In genomic region chr3:145198050-145198449, GRCm38 (mm10) we compare ENCODE assay signal across 34 mouse cellular contexts.
DNase-seq lines count a peak whose midpoint lies in the region; ATAC-seq and TF ChIP-seq lines count a peak whose summit lies in the region.
"Had no signal": no experiment of that assay in that cellular context is flagged by ENCODE, and none has a peak within 500 bp of the region (broad histone marks: within the 10 kb centered on the region; RNA-seq: fewer than 3 reads in every experiment).

No protein-coding gene starts in this region.

- H3K27me3 ChIP-seq in C2C12 (ENCODE audit: control insufficient read depth, insufficient read depth, insufficient read length) (no peaks in the 10 kb centered on the region), myocyte (ENCODE audit: control insufficient read depth, insufficient read depth, insufficient read length) (no peaks in the 10 kb centered on the region)
- H3K27me3 ChIP-seq in liver, postnatal 0 days (ENCODE audit: insufficient read depth, low read length), result no peaks in the 10 kb centered on the region
- H3K27me3 ChIP-seq: embryonic facial prominence, embryonic 13.5 days; forebrain, embryonic 13.5 days; hindbrain, embryonic 15.5 days; kidney, embryonic 15.5 days; liver, embryonic 12.5 days; neural tube, embryonic 12.5 days had no signal

- H3K4me3 ChIP-seq in C2C12 (ENCODE audit: insufficient read depth, poor library complexity, severe bottlenecking) (no peak overlapping the region), myocyte (no peak overlapping the region)
- H3K4me3 ChIP-seq in liver, postnatal 0 days (ENCODE audit: low read depth, low read length), result no peak overlapping the region
- H3K4me3 ChIP-seq: embryonic facial prominence, embryonic 13.5 days; forebrain, embryonic 13.5 days; hindbrain, embryonic 10.5 days; hindbrain, embryonic 15.5 days; kidney, embryonic 15.5 days; layer of hippocampus, adult 2 months; liver, embryonic 12.5 days; neural tube, embryonic 12.5 days had no signal

- H3K79me3 ChIP-seq in C2C12 (ENCODE audit: low read depth), result no peaks in the 10 kb centered on the region

- peak; percentile 96 for DNase-seq in 3T3-L1 (ENCODE audit: low read depth, low spot score)
- DNase-seq in liver, postnatal 0 days, result no peak
- DNase-seq in urinary bladder, adult 18-20 months (ENCODE audit: low spot score in 2 of 2), result no peak
- DNase-seq: adrenal gland, postnatal 14 days; cerebellum, adult 11-12 months; cerebellum, postnatal 25 days; embryo, embryonic 11 days; gastrocnemius, postnatal 10 days; heart, postnatal 14 days; kidney, adult 11 months; kidney, postnatal 25 days; left cerebral cortex, postnatal 4 days; lung, adult 18-20 months; lung, postnatal 4 days; midbrain, embryonic 14.5 days; right cerebral cortex, adult 18-20 months; right cerebral cortex, postnatal 4 days; thymus, adult 18-20 months; thymus, postnatal 36 days had no signal

- no peak for TF ChIP-seq CTCF in C2C12 (IDR thresholded peaks at IDR 0.05; ENCODE audit: control insufficient read depth, insufficient read depth, insufficient read length)
- TF ChIP-seq CTCF in liver, postnatal 0 days (IDR thresholded peaks at IDR 0.05; ENCODE audit: low read depth), result no peak

- H3K4me2 ChIP-seq in myocyte (ENCODE audit: low read depth), result peak overlapping the region; percentile 50
- H3K4me2 ChIP-seq in liver, postnatal 0 days (ENCODE audit: low read depth, low read length), result no peak overlapping the region
- H3K4me2 ChIP-seq: embryonic facial prominence, embryonic 13.5 days; forebrain, embryonic 13.5 days; hindbrain, embryonic 15.5 days; kidney, embryonic 15.5 days; liver, embryonic 12.5 days; neural tube, embryonic 12.5 days had no signal

- H3K4me1 ChIP-seq in liver, postnatal 0 days (ENCODE audit: insufficient read depth), result no peaks in the 10 kb centered on the region
- H3K4me1 ChIP-seq: embryonic facial prominence, embryonic 13.5 days; forebrain, embryonic 13.5 days; hindbrain, embryonic 10.5 days; hindbrain, embryonic 15.5 days; kidney, embryonic 15.5 days; liver, embryonic 12.5 days; neural tube, embryonic 12.5 days had no signal

- WGBS in liver, postnatal 0 days (ENCODE audit: insufficient replicate concordance), result 69% methylated on average over 2 of the region's 2 CpGs

- H3ac ChIP-seq in C2C12 (ENCODE audit: control insufficient read depth, insufficient read length, low read depth) (no peak overlapping the region), myocyte (ENCODE audit: control insufficient read depth, insufficient read length) (no peak overlapping the region)

- H3K79me2 ChIP-seq in C2C12 (ENCODE audit: control insufficient read depth, insufficient read depth) (no peaks in the 10 kb centered on the region), myocyte (ENCODE audit: control insufficient read depth, insufficient read depth) (no peaks in the 10 kb centered on the region)

- no peak overlapping the region for H3K27ac ChIP-seq in liver, postnatal 0 days (ENCODE audit: low read depth)
- H3K27ac ChIP-seq: embryonic facial prominence, embryonic 13.5 days; forebrain, embryonic 13.5 days; hindbrain, embryonic 10.5 days; hindbrain, embryonic 15.5 days; kidney, embryonic 15.5 days; layer of hippocampus, adult 2 months; liver, embryonic 12.5 days; neural tube, embryonic 12.5 days; stomach, postnatal 0 days had no signal

- no peak for TF ChIP-seq POLR2A in myocyte (IDR thresholded peaks at IDR 0.05; ENCODE audit: insufficient read length, low read depth)

- no peaks in the 10 kb centered on the region for H3K9me3 ChIP-seq in liver, postnatal 0 days (ENCODE audit: low read length)
- H3K9me3 ChIP-seq: embryonic facial prominence, embryonic 13.5 days; forebrain, embryonic 13.5 days; hindbrain, embryonic 10.5 days; hindbrain, embryonic 15.5 days; kidney, embryonic 15.5 days; liver, embryonic 12.5 days; neural tube, embryonic 12.5 days had no signal

- H3K36me3 ChIP-seq in C2C12 (ENCODE audit: control insufficient read depth, insufficient read depth) (no peaks in the 10 kb centered on the region), myocyte (ENCODE audit: control insufficient read depth, insufficient read depth) (no peaks in the 10 kb centered on the region)
- no peaks in the 10 kb centered on the region for H3K36me3 ChIP-seq in liver, postnatal 0 days (replicated peaks; ENCODE audit: insufficient read depth, low read length)
- H3K36me3 ChIP-seq: embryonic facial prominence, embryonic 13.5 days; hindbrain, embryonic 10.5 days; hindbrain, embryonic 15.5 days; kidney, embryonic 15.5 days; liver, embryonic 12.5 days; neural tube, embryonic 12.5 days had no signal

- no peak overlapping the region for H3K9ac ChIP-seq in liver, postnatal 0 days (replicated peaks)
- H3K9ac ChIP-seq: embryonic facial prominence, embryonic 13.5 days; forebrain, embryonic 13.5 days; hindbrain, embryonic 15.5 days; kidney, embryonic 15.5 days; liver, embryonic 12.5 days; neural tube, embryonic 12.5 days had no signal

- peak; percentile 65 for ATAC-seq in common myeloid progenitor, adult 5-6 weeks (replicated peaks; ENCODE audit: low read depth, poor library complexity, severe bottlenecking)
- ATAC-seq in liver, postnatal 0 days, result no peak
- ATAC-seq: CD4-positive, CD25-positive, alpha-beta regulatory T cell, adult 4 months; forebrain, embryonic 13.5 days; inflammation-experienced regulatory T-cells, adult 6 months; liver, embryonic 12.5 days; lung, postnatal 0 days had no signal

- no peak for TF ChIP-seq EP300 in liver, postnatal 0 days (IDR thresholded peaks at IDR 0.05; ENCODE audit: low read depth)

TF ChIP-seq in C2C12, 6 proteins besides CTCF, POLR2A, EP300 and RAD21:
- TF ChIP-seq CEBPB (IDR thresholded peaks at IDR 0.05; ENCODE audit: low read depth) (peak; percentile 58), MAX (IDR thresholded peaks at IDR 0.05) (peak; percentile 89), MYOD1 (IDR thresholded peaks at IDR 0.05; ENCODE audit: control insufficient read depth, insufficient read length, low read depth) (peak; percentile 13), USF1 (IDR thresholded peaks at IDR 0.05; ENCODE audit: low read depth) (no peak), MYOG (IDR thresholded peaks at IDR 0.05; ENCODE audit: control insufficient read depth, extremely low read depth, insufficient read length) (no peak), FOSL1 (IDR thresholded peaks at IDR 0.05; ENCODE audit: insufficient read depth, low read length, poor library complexity, severe bottlenecking) (peak; percentile 36)
TF ChIP-seq in C2C12: peak in this region for 4.

TF ChIP-seq in myocyte, 11 proteins besides CTCF, POLR2A, EP300 and RAD21:
- TF ChIP-seq POLR2AphosphoS2 (IDR thresholded peaks at IDR 0.05; ENCODE audit: insufficient read length, low read depth), result no peak
- no peak for TF ChIP-seq REST (IDR thresholded peaks at IDR 0.05; ENCODE audit: insufficient read depth, insufficient read length)
- TF ChIP-seq E2F4 (IDR thresholded peaks at IDR 0.05; ENCODE audit: insufficient read depth), result no peak
- no peak for TF ChIP-seq TCF12 (IDR thresholded peaks at IDR 0.05; ENCODE audit: insufficient read depth, poor library complexity, severe bottlenecking)
- TF ChIP-seq USF1 (IDR thresholded peaks at IDR 0.05; ENCODE audit: low read depth), result no peak
- TF ChIP-seq SRF (IDR thresholded peaks at IDR 0.05; ENCODE audit: control insufficient read depth, insufficient read length, low read depth), result no peak
- TF ChIP-seq CEBPB (IDR thresholded peaks at IDR 0.05; ENCODE audit: insufficient read depth, poor library complexity, severe bottlenecking), result peak; percentile 74
- no peak for TF ChIP-seq MAX (IDR thresholded peaks at IDR 0.05; ENCODE audit: low read depth)
- no peak for TF ChIP-seq TCF3 (IDR thresholded peaks at IDR 0.05; ENCODE audit: insufficient read length, low read depth)
- TF ChIP-seq MYOD1 (IDR thresholded peaks at IDR 0.05; ENCODE audit: control insufficient read depth in 1 of 3, insufficient read length in 2 of 3, low read depth in 2 of 3), result peak in 1 of 3 experiments; percentile 5
- TF ChIP-seq MYOG (IDR thresholded peaks at IDR 0.05; ENCODE audit: control insufficient read depth in 1 of 3, insufficient read depth in 1 of 3, insufficient read length in 2 of 3, low read depth in 2 of 3), result no peak
